Mouse (Mus musculus): ENCODE measurements around the gene Net1. TPM values are rescaled to one million over a fixed set of nuclear protein-coding genes. Genes with fewer than 3 reads are reported as not detected.
"Not testable (repeated sequence)": the region's sequence is repeated elsewhere in the genome, so short reads cannot be mapped to it uniquely, and the experiment has no call there.

Gene Net1
- polyA plus RNA-seq, 1 experiment from 2014 or later = 38.0 TPM

DNA sequence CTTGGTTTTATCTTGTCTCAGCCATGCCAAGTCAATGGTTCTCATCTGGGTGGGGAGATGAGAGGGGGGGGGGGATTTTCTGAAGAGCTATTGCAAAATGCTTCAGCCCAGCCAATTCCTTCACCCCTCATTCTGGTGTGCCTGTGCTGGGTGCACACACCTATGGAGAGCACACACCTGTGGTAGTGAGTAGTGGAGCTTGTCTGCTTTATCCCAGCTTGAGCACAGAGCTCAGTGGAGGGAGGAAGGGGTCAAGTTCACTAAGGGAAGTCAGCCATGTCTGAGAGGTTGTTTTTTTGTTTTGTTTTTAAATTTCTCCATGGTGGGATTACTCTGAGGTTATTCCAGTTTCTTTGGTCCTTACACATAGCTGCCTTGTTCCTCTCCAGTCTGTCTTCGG is 61.8 kb downstream of the Net1 start:
- Histone ChIP-seq H3K4me2 (replicated peaks) (no peak overlapping the region), H3K4me3 (no peak overlapping the region), H3K9me3 (replicated peaks) (no peaks in the 10 kb centered on the region), H3K36me3 (no peaks in the 10 kb centered on the region), H3K27ac (no peak overlapping the region), H3K4me1 (no peaks in the 10 kb centered on the region), H3K27me3 (no peaks in the 10 kb centered on the region), H3K9ac (no peak overlapping the region)
- no peak for ATAC-seq (ENCODE audit: low FRiP score)
- WGBS = 83% methylated on average over 1 of the region's 1 CpGs

DNA sequence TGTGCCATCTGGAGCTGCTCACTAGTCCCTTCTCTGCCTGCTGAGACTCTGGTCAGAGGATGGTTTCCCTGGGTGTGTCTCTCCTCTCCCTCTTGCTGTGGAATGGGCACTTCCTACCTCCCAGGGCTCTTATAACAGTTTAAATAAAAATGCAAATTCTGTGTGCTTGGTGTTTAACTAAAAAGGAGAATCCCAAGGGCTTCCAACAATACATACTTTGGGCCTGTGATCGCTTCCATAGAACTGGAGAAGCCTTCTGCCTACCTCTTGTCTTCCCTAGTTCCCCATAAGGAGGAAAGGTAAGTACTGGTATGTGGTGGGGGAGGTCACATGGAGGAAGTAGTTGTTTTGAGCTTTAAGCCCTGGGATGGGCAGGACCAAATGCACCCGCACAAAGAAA is 63.2 kb downstream of the Net1 start:
- Histone ChIP-seq H3K9me3 (replicated peaks) (no peaks in the 10 kb centered on the region), H3K27me3 (no peaks in the 10 kb centered on the region), H3K27ac (no peak overlapping the region), H3K4me1 (no peaks in the 10 kb centered on the region), H3K4me3 (no peak overlapping the region), H3K4me2 (replicated peaks) (no peak overlapping the region), H3K36me3 (no peaks in the 10 kb centered on the region), H3K9ac (no peak overlapping the region)
- ATAC-seq (ENCODE audit: low FRiP score) = no peak
- 91% methylated on average over 2 of the region's 2 CpGs for WGBS

DNA sequence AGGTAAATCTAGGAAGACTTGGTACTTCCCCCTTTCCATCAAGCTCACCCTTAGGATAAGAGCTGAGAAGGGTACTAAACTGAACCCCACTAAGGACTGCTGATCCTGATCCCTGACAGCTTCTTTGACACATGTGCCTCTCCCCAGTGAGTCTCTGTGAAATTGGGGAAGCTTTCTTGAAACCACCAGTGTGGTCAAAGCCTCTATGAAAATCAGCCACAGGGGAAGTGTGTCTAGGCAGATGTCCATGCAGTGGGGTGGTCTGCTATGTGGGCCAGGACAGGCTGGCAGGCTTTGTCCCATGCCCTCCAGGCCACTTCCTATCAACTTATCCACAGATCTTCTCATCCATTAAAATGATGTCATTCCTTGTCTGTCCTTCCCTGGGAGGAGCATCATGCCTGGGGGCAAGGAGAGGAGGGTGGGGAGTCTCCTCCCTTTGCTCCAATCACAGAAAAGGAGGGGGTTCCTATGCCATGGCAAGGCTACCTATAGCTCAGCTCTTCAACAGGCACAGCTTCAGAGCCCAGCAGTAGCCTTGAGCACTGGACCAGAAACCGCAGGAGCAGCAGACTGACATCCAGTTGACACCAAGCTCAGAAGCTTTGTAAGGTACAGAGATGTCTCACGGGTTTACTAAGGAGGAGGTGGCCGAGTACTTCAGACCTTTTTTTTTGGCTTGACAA is 64.2 kb downstream of the Net1 start, which contains the start of gene Calm5:
Calm5 (plus strand) TSS at position 526 of the 686 bp plus-strand sequence.
- not testable (repeated sequence) for H3K9me3 ChIP-seq (replicated peaks); H3K9ac ChIP-seq; H3K27me3 ChIP-seq; H3K4me1 ChIP-seq; H3K36me3 ChIP-seq; H3K4me3 ChIP-seq; H3K4me2 ChIP-seq (replicated peaks); H3K27ac ChIP-seq; ATAC-seq (ENCODE audit: low FRiP score)
- 92% methylated on average over 3 of the region's 3 CpGs for WGBS

DNA sequence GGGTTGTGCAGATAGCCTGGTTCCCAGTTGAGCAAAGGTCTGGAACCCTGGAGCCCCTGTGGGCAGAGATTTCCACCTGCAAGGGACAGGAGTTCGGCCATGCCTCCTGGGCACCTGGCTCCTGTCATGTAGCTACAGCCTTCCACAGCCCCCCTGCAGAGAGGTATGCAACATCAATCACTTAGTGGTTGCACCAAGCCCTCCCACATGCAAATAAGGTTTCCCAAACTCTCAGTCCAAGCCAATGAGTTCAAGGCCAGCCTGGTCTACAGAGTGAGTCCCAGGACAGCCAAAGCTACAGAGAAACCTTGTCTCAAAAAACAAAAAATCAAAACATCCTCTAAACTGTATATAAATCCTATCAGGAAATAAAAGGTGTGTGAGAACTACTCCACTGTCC is 67.7 kb downstream of the Net1 start:
- H3K9ac ChIP-seq = no peak overlapping the region
- no peak overlapping the region for H3K4me2 ChIP-seq (replicated peaks)
- no peaks in the 10 kb centered on the region for H3K36me3 ChIP-seq
- no peak for ATAC-seq (ENCODE audit: low FRiP score)
- H3K9me3 ChIP-seq (replicated peaks) = no peaks in the 10 kb centered on the region
- 56% methylated on average over 1 of the region's 1 CpGs for WGBS
- no peak overlapping the region for H3K27ac ChIP-seq
- H3K27me3 ChIP-seq = no peaks in the 10 kb centered on the region
- no peaks in the 10 kb centered on the region for H3K4me1 ChIP-seq
- H3K4me3 ChIP-seq = no peak overlapping the region

DNA sequence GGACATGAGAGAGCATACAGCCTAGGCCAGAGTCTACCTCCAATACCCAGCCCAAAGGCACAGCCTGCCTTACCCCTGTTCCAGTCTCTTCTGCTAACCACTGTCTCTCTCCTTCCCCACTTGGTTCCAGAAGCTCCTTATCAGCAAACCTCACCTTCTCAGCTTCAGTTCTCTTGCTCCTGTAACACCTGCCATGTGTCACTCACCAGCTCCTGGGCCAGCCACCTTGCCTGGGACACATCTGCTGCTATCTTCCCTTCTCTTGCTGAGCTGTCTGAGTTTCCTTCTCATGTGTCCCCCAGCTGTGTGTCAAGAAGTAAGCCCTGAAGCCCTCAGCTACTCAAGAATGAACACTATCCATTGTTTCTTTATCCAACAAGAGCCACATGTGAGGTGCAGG is 77.4 kb downstream of the Net1 start:
- not testable (repeated sequence) for H3K4me1 ChIP-seq; ATAC-seq (ENCODE audit: low FRiP score); H3K27ac ChIP-seq; H3K27me3 ChIP-seq; H3K9me3 ChIP-seq (replicated peaks); H3K36me3 ChIP-seq; H3K9ac ChIP-seq; H3K4me3 ChIP-seq; H3K4me2 ChIP-seq (replicated peaks)

DNA sequence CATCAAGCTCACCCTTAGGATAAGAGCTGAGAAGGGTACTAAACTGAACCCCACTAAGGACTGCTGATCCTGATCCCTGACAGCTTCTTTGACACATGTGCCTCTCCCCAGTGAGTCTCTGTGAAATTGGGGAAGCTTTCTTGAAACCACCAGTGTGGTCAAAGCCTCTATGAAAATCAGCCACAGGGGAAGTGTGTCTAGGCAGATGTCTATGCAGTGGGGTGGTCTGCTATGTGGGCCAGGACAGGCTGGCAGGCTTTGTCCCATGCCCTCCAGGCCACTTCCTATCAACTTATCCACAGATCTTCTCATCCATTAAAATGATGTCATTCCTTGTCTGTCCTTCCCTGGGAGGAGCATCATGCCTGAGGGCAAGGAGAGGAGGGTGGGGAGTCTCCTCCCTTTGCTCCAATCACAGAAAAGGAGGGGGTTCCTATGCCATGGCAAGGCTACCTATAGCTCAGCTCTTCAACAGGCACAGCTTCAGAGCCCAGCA is 80.7 kb downstream of the Net1 start, which contains the start of gene Calm4:
Calm4 (plus strand) TSS at position 446 of the 496 bp plus-strand sequence.
- H3K4me2 ChIP-seq (replicated peaks) = not testable (repeated sequence)

DNA sequence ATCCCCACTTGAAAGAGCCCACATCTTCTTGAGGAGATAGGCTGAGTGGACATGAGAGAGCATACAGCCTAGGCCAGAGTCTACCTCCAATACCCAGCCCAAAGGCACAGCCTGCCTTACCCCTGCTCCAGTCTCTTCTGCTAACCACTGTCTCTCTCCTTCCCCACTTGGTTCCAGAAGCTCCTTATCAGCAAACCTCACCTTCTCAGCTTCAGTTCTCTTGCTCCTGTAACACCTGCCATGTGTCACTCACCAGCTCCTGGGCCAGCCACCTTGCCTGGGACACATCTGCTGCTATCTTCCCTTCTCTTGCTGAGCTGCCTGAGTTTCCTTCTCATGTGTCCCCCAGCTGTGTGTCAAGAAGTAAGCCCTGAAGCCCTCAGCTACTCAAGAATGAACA is 84.4 kb downstream of the Net1 start:
- not testable (repeated sequence) for H3K4me3 ChIP-seq; H3K27me3 ChIP-seq; H3K27ac ChIP-seq; H3K9ac ChIP-seq; ATAC-seq (ENCODE audit: low FRiP score); H3K9me3 ChIP-seq (replicated peaks); H3K4me1 ChIP-seq; H3K36me3 ChIP-seq; H3K4me2 ChIP-seq (replicated peaks)

More for the DNA sequence above, 80.7 kb downstream of the Net1 start, which contains the start of gene Calm4:
- H3K4me3 ChIP-seq; ATAC-seq (ENCODE audit: low FRiP score); H3K4me1 ChIP-seq; H3K36me3 ChIP-seq; H3K9ac ChIP-seq; H3K27me3 ChIP-seq; H3K27ac ChIP-seq; H3K9me3 ChIP-seq (replicated peaks): not testable (repeated sequence)

DNA sequence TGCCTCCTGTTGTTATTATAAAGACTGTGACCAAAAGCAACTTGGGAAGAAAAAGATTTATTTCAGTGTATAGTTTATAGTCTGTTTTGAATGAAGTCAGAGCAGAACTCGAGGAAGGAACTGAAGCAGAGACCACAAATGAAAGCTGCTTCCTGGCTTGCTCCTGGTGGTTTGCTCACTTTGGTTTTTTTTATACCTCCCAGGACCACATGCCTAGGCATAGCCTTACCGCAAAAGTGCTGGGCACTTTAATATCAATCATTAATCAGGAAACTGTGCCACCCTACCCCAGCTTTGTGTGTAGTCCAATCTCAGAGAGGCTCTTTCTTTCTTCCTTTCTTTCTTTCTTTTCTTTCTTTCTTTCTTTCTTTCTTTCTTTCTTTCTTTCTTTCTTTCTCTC is 85.6 kb downstream of the Net1 start:
- ATAC-seq (ENCODE audit: low FRiP score) = no peak
- no peaks in the 10 kb centered on the region for H3K4me1 ChIP-seq
- H3K4me3 ChIP-seq = no peak overlapping the region
- WGBS = 74% methylated on average over 2 of the region's 2 CpGs
- H3K9ac ChIP-seq = no peak overlapping the region
- H3K36me3 ChIP-seq = no peaks in the 10 kb centered on the region
- no peak overlapping the region for H3K27ac ChIP-seq
- H3K4me2 ChIP-seq (replicated peaks) = no peak overlapping the region
- no peaks in the 10 kb centered on the region for H3K9me3 ChIP-seq (replicated peaks)
- no peaks in the 10 kb centered on the region for H3K27me3 ChIP-seq

Small RNA genes lying within 50 kb of the gene (microRNA-seq; reads per million reads assigned to microRNA genes)
- not detected for gene Gm22460

Other genes starting within 250 kb of the Net1 start
- gene Calml3, start 113.9 kb downstream of the Net1 start, polyA plus RNA-seq (2016; fragmentation: Nextera tagmentation; extraction: Ambion mirVana) = 0.16 TPM in 1 of 2 replicates, not detected in the other
- gene Calm4, start 80.5 kb downstream of the Net1 start, polyA plus RNA-seq (2016; fragmentation: Nextera tagmentation; extraction: Ambion mirVana) = not detected in 2 replicates
- gene Calm5, start 64.0 kb downstream of the Net1 start, polyA plus RNA-seq (2016; fragmentation: Nextera tagmentation; extraction: Ambion mirVana) = not detected in 2 replicates
- gene Tubal3, start 54 bp upstream of the Net1 start, polyA plus RNA-seq (2016; fragmentation: Nextera tagmentation; extraction: Ambion mirVana) = not detected in 2 replicates
- not detected in 2 replicates for gene Ucn3, start 27.1 kb upstream of the Net1 start, polyA plus RNA-seq (2016; fragmentation: Nextera tagmentation; extraction: Ambion mirVana)
- gene Akr1c14, start 130.8 kb upstream of the Net1 start, polyA plus RNA-seq (2016; fragmentation: Nextera tagmentation; extraction: Ambion mirVana) = 0.25 and 0.34 TPM in 2 replicates
- not detected in 2 replicates for gene Akr1c18, start 232.4 kb upstream of the Net1 start, polyA plus RNA-seq (2016; fragmentation: Nextera tagmentation; extraction: Ambion mirVana)